Mouse (Mus musculus) testis, adult 2 months (tissue): ENCODE measurements around the gene Hsh2d.

Experiments
- CTCF ChIP-seq: fragments of 200-500 bp; IDR thresholded peaks from 2 replicates; pipeline ENCODE4 v1.5.1; 2012; ENCODE audit warnings: low read depth, mild to moderate bottlenecking, inconsistent platforms, low read length, moderate library complexity; ENCODE audit not compliant: control insufficient read depth, insufficient read depth, insufficient replicate concordance
- POLR2A ChIP-seq: fragments of 200-500 bp; IDR thresholded peaks from 2 replicates; pipeline ENCODE4 v1.6.1; 2012; ENCODE audit warnings: low read depth, mild to moderate bottlenecking, inconsistent platforms, low read length, moderate library complexity; ENCODE audit not compliant: control insufficient read depth

- no peak for TF ChIP-seq POLR2A
- no peak for TF ChIP-seq CTCF
These were observed 19.7 kb upstream of the Hsh2d start for GRCm38 (mm10) chr8:72169681-72170249.
